Mouse (Mus musculus): ENCODE results near the gene Tnfrsf13b. TPM values are rescaled to one million over a fixed set of nuclear protein-coding genes. Genes with fewer than 3 reads are reported as not detected.

Gene Tnfrsf13b
- total and polyA plus RNA-seq, 2 experiments from 2014 or later: 1.4 to 1.6 TPM

- no peak overlapping the region for H3K27ac ChIP-seq (ENCODE audit: low read depth, low read length)
- peak overlapping the region; percentile 71 for H3K4me2 ChIP-seq (ENCODE audit: low read depth, low read length, poor library complexity, severe bottlenecking)
- peaks cover 6% of the 10 kb centered on the region; the same call in 1 of the 2 replicates for H3K4me1 ChIP-seq (ENCODE audit: insufficient read depth, low read length)
- peaks cover 5% of the 10 kb centered on the region; the same call in 1 of the 2 replicates for H3K36me3 ChIP-seq (ENCODE audit: insufficient read depth, low read length)
- peak overlapping the region; percentile 39; the same call in 1 of the 2 replicates for H3K9ac ChIP-seq (replicated peaks; ENCODE audit: low read length, poor library complexity, severe bottlenecking)
- peak; percentile 19 for DNase-seq (ENCODE audit: low spot score)
- TF ChIP-seq CTCF (IDR thresholded peaks at IDR 0.05): peak; percentile 52
- no peaks in the 10 kb centered on the region for H3K9me3 ChIP-seq (ENCODE audit: low read length)
- 20% methylated on average over 20 of the region's 20 CpGs for WGBS
- H3K27me3 ChIP-seq (ENCODE audit: insufficient read depth, low read length): no peaks in the 10 kb centered on the region
- 0 out of 2 replicates have a peak, but pooled peaks have one; percentile 31 for ATAC-seq (ENCODE audit: low FRiP score)
- peak overlapping the region; percentile 37 for H3K4me3 ChIP-seq (ENCODE audit: low read depth, low read length)
These were observed 20.2 kb downstream of the Tnfrsf13b start for GRCm38 (mm10) chr11:61146645-61147299.

- peak; percentile 58 for TF ChIP-seq CTCF (IDR thresholded peaks at IDR 0.05)
- H3K9me3 ChIP-seq (ENCODE audit: low read length): no peaks in the 10 kb centered on the region
- peak; percentile 73 for ATAC-seq (ENCODE audit: low FRiP score)
- H3K27me3 ChIP-seq (ENCODE audit: insufficient read depth, low read length): no peaks in the 10 kb centered on the region
- H3K27ac ChIP-seq (ENCODE audit: low read depth, low read length): no peak overlapping the region
- H3K4me3 ChIP-seq (ENCODE audit: low read depth, low read length): peak overlapping the region; percentile 37
- H3K4me1 ChIP-seq (ENCODE audit: insufficient read depth, low read length): peaks cover 6% of the 10 kb centered on the region; the same call in 1 of the 2 replicates
- H3K4me2 ChIP-seq (ENCODE audit: low read depth, low read length, poor library complexity, severe bottlenecking): peak overlapping the region; percentile 71
- peak; percentile 56 for DNase-seq (ENCODE audit: low spot score)
- WGBS: 3% methylated on average over 32 of the region's 32 CpGs
- H3K9ac ChIP-seq (replicated peaks; ENCODE audit: low read length, poor library complexity, severe bottlenecking): peak overlapping the region; percentile 39; the same call in 1 of the 2 replicates
- peaks cover 9% of the 10 kb centered on the region for H3K36me3 ChIP-seq (ENCODE audit: insufficient read depth, low read length)
These were observed 20.7 kb downstream of the Tnfrsf13b start for GRCm38 (mm10) chr11:61147300-61147683.

DNA sequence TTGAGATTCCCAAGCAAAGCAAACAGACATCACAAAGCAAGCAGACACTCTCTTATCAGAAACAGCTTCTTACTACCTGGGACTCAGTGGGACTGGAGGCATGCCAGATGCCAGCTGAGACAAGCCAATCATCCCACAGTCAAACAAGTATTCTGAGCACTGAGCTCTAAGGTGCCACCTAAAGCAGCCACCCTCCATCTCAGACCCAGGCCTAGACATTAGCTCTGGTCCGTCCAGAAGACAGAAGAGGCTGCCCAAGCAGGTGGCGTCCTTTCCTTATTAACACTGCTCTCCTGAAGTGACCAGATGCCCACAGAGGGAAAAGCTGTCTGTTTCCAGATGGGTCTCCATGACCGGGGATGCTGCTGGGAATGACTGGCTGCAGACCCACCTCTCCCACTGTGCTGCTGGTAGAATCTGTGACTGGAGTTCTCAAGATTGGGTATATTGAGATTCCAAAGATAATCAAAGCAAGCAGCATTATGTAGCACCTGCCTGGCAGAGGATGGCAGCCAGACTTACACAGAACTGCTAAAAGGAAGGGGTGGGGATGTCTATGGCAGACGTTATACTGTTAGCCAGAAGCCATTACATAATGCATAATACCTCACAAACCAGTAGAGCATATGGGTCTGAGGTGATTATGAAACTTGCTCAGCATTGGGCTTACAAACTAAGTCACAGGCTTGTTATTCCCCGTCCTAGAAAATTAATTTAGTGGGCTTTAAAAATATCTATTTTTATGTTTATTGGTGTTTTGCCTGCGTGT is 23.9 kb downstream of the Tnfrsf13b start:
- Histone ChIP-seq H3K4me3 (ENCODE audit: low read depth, low read length) (no peak overlapping the region), H3K36me3 (ENCODE audit: insufficient read depth, low read length) (peaks cover 39% of the 10 kb centered on the region), H3K9me3 (ENCODE audit: low read length) (no peaks in the 10 kb centered on the region), H3K4me1 (ENCODE audit: insufficient read depth, low read length) (peaks cover 6% of the 10 kb centered on the region; the same call in 1 of the 2 replicates), H3K27ac (ENCODE audit: low read depth, low read length) (no peak overlapping the region), H3K27me3 (ENCODE audit: insufficient read depth, low read length) (no peaks in the 10 kb centered on the region), H3K9ac (replicated peaks; ENCODE audit: low read length, poor library complexity, severe bottlenecking) (no peak overlapping the region), H3K4me2 (ENCODE audit: low read depth, low read length, poor library complexity, severe bottlenecking) (no peak overlapping the region)
- no peak for DNase-seq (ENCODE audit: low spot score)
- no peak for ATAC-seq (ENCODE audit: low FRiP score)
- 68% methylated on average over 6 of the region's 6 CpGs for WGBS
- TF ChIP-seq CTCF (IDR thresholded peaks at IDR 0.05): no peak

DNA sequence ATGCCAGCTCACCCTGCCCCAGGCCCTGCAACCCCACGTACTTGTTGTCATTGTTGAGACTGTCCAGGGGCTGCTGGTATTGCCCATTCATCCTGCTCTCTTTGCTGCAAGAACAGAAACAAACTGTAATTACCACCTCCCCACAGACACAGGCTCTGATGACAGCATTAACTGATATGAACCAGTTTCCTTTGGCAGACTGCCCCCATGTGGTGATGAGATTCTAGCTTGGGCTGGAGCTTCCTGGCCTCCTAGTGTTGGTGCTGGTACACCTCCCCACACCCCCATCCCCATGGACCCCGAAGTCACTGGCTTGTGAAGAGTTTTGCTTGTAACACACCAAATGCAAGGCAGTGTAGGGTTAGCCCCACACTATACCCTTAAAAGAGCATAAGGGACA is 29.2 kb downstream of the Tnfrsf13b start:
- H3K27me3 ChIP-seq (ENCODE audit: insufficient read depth, low read length): no peaks in the 10 kb centered on the region
- H3K9ac ChIP-seq (replicated peaks; ENCODE audit: low read length, poor library complexity, severe bottlenecking): no peak overlapping the region
- peak; percentile 61 for TF ChIP-seq CTCF (IDR thresholded peaks at IDR 0.05)
- H3K4me1 ChIP-seq (ENCODE audit: insufficient read depth, low read length): no peaks in the 10 kb centered on the region
- peaks cover 90% of the 10 kb centered on the region for H3K36me3 ChIP-seq (ENCODE audit: insufficient read depth, low read length)
- no peak for ATAC-seq (ENCODE audit: low FRiP score)
- no peaks in the 10 kb centered on the region for H3K9me3 ChIP-seq (ENCODE audit: low read length)
- 88% methylated on average over 2 of the region's 2 CpGs for WGBS
- H3K4me2 ChIP-seq (ENCODE audit: low read depth, low read length, poor library complexity, severe bottlenecking): no peak overlapping the region
- no peak overlapping the region for H3K4me3 ChIP-seq (ENCODE audit: low read depth, low read length)
- peak; percentile 53 for DNase-seq (ENCODE audit: low spot score)
- H3K27ac ChIP-seq (ENCODE audit: low read depth, low read length): no peak overlapping the region

GRCm38 (mm10) chr11:61158141-61158540 is 31.6 kb downstream of the Tnfrsf13b start:
- H3K4me2 ChIP-seq (ENCODE audit: low read depth, low read length, poor library complexity, severe bottlenecking): no peak overlapping the region
- peaks cover 98% of the 10 kb centered on the region for H3K36me3 ChIP-seq (ENCODE audit: insufficient read depth, low read length)
- H3K4me3 ChIP-seq (ENCODE audit: low read depth, low read length): no peak overlapping the region
- H3K27ac ChIP-seq (ENCODE audit: low read depth, low read length): no peak overlapping the region
- 51% methylated on average over 3 of the region's 3 CpGs for WGBS
- no peaks in the 10 kb centered on the region for H3K4me1 ChIP-seq (ENCODE audit: insufficient read depth, low read length)
- no peaks in the 10 kb centered on the region for H3K27me3 ChIP-seq (ENCODE audit: insufficient read depth, low read length)
- H3K9me3 ChIP-seq (ENCODE audit: low read length): no peaks in the 10 kb centered on the region
- no peak for ATAC-seq (ENCODE audit: low FRiP score)
- 0 out of 2 replicates have a peak overlapping the region, but pooled peaks have one; percentile 19 for H3K9ac ChIP-seq (replicated peaks; ENCODE audit: low read length, poor library complexity, severe bottlenecking)
- TF ChIP-seq CTCF (IDR thresholded peaks at IDR 0.05): no peak
- peak; percentile 40 for DNase-seq (ENCODE audit: low spot score)
